Mouse (Mus musculus) intestine, embryonic 15.5 days (tissue): Measurements from ENCODE around the gene Spag5. TPM values are rescaled to one million over a fixed set of nuclear protein-coding genes. Genes with fewer than 3 reads are reported as not detected.
A peak's percentile ranks its signal among the peaks of the same experiment; 100 is the strongest.

ENCODE experiments used
- ATAC-seq: fragments of 200-750 bp; cut with Nextera tagmentation; 2 replicates; pipeline ENCODE4 v1.8.0; 2017; ENCODE audit warnings: moderate TSS enrichment, moderate library complexity
- H3K27ac ChIP-seq: fragments of 300-500 bp; sonication (generic); 2 replicates; pipeline ENCODE4 v1.5.1; 2015; ENCODE audit warnings: mild to moderate bottlenecking, inconsistent platforms
- H3K27me3 ChIP-seq: fragments of 300-500 bp; sonication (generic); replicated peaks from 2 replicates; pipeline ENCODE4 v1.6.1; 2015; ENCODE audit warnings: inconsistent platforms
- H3K36me3 ChIP-seq: fragments of 300-500 bp; sonication (generic); 2 replicates; pipeline ENCODE4 v1.6.1; 2015; ENCODE audit warnings: inconsistent platforms
- H3K4me1 ChIP-seq: fragments of 300-500 bp; sonication (generic); replicated peaks from 2 replicates; pipeline ENCODE4 v1.6.1; 2015; ENCODE audit warnings: inconsistent platforms
- H3K4me2 ChIP-seq: fragments of 300-500 bp; sonication (generic); replicated peaks from 2 replicates; pipeline ENCODE4 v1.6.1; 2015; ENCODE audit warnings: mild to moderate bottlenecking, inconsistent platforms
- H3K4me3 ChIP-seq: fragments of 300-500 bp; sonication (generic); replicated peaks from 2 replicates; pipeline ENCODE4 v1.5.1; 2015; ENCODE audit warnings: inconsistent platforms
- H3K9ac ChIP-seq: fragments of 300-500 bp; sonication (generic); 2 replicates; pipeline ENCODE4 v1.6.1; 2015; ENCODE audit warnings: inconsistent platforms
- H3K9me3 ChIP-seq: fragments of 300-500 bp; sonication (generic); 2 replicates; pipeline ENCODE4 v1.6.1; 2016; ENCODE audit warnings: inconsistent platforms
- WGBS: fragments of 180-500 bp; shearing (Covaris S2); methylation state at CpG from one replicate; pipeline ENCODE4 v1.1.7; 2015; 5-methylcytosine and 5-hydroxymethylcytosine counted together
- polyA plus RNA-seq: library from polyadenylated mRNA; unstranded; fragments of >200 nt; fragmentation: Nextera tagmentation; extraction: Ambion mirVana; gene quantifications from 2 replicates; pipeline ENCODE4 v1.2.1, GENCODE M21; 2015

The Spag5 gene
- polyA plus RNA-seq, 1 experiment from 2014 or later, result 28.3 TPM

- Histone ChIP-seq H3K4me3 (no peak overlapping the region), H3K27ac (no peak overlapping the region), H3K9ac (no peak overlapping the region), H3K36me3 (peaks cover 43% of the 10 kb centered on the region), H3K4me1 (no peaks in the 10 kb centered on the region), H3K4me2 (no peak overlapping the region), H3K9me3 (no peaks in the 10 kb centered on the region), H3K27me3 (no peaks in the 10 kb centered on the region)
- 71% methylated on average over 7 of the region's 7 CpGs for WGBS
- peak; percentile 55; the same call in 1 of the 2 replicates for ATAC-seq
Measured at GRCm38 (mm10) chr11:78289146-78289763, 12.1 kb upstream of the Spag5 start.

GRCm38 (mm10) chr11:78290654-78291053 is 10.7 kb upstream of the Spag5 start, which contains the start of gene BC030499:
BC030499 (plus strand) TSS chr11:78290841.
- H3K27ac ChIP-seq, result no peak within 1 kb of the TSS
- H3K27me3 ChIP-seq, result no peaks in the 10 kb centered on the region
- H3K36me3 ChIP-seq, result peaks cover 32% of the 10 kb centered on the region
- H3K4me3 ChIP-seq, result no peak within 1 kb of the TSS
- 89% methylated on average over 4 of the region's 4 CpGs for WGBS
- H3K4me1 ChIP-seq, result no peaks in the 10 kb centered on the region
- no peak within 1 kb of the TSS for H3K9ac ChIP-seq
- ATAC-seq, result no peak
- H3K9me3 ChIP-seq, result no peaks in the 10 kb centered on the region
- H3K4me2 ChIP-seq, result no peak within 1 kb of the TSS

GRCm38 (mm10) chr11:78294585-78294984 is 6.7 kb upstream of the Spag5 start:
- WGBS, result 91% methylated on average over 6 of the region's 6 CpGs
- Histone ChIP-seq H3K4me2 (no peak overlapping the region), H3K36me3 (peaks cover 7% of the 10 kb centered on the region)

GRCm38 (mm10) chr11:78300917-78301316 is 412 bp upstream of the Spag5 start:
- H3K27me3 ChIP-seq, result no peaks in the 10 kb centered on the region
- 63% methylated on average over 7 of the region's 7 CpGs for WGBS
- H3K9me3 ChIP-seq, result no peaks in the 10 kb centered on the region
- H3K27ac ChIP-seq, result peak overlapping the region; percentile 51; the same call in 1 of the 2 replicates
- H3K36me3 ChIP-seq, result peaks cover 13% of the 10 kb centered on the region
- peak; percentile 26 for ATAC-seq
- peak overlapping the region; percentile 81 for H3K4me2 ChIP-seq
- peak overlapping the region; percentile 54 for H3K9ac ChIP-seq
- H3K4me3 ChIP-seq, result peak overlapping the region; percentile 75
- H3K4me1 ChIP-seq, result no peaks in the 10 kb centered on the region; the same call in 1 of the 2 replicates

More at GRCm38 (mm10) chr11:78294585-78294984, 6.7 kb upstream of the Spag5 start:
- no peak overlapping the region for H3K4me3 ChIP-seq
- H3K27me3 ChIP-seq, result no peaks in the 10 kb centered on the region
- no peaks in the 10 kb centered on the region for H3K4me1 ChIP-seq
- no peak for ATAC-seq
- H3K9ac ChIP-seq, result no peak overlapping the region
- H3K9me3 ChIP-seq, result no peaks in the 10 kb centered on the region
- H3K27ac ChIP-seq, result no peak overlapping the region

DNA sequence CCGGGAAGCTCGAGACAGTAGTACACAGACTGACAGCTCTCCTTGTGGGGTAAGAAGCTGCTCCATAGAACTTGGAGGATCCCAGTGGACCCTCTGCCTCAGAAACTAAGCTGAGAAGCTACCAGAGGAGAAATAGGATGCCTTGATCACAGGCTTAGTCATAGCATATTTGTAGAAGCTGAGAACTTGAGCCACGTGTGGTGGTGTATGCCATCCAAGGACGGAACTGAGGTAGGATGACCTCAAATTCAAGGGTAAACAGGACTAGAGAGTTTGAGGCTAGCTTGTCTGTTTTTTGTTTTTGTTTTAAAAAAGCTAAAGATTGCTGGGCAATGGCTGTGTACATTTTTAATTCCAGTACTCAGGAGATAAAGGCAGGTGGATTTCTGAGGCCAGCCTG is 3.9 kb downstream of the Spag5 start:
- Histone ChIP-seq H3K27ac (no peak overlapping the region), H3K36me3 (peaks cover 20% of the 10 kb centered on the region), H3K9me3 (no peaks in the 10 kb centered on the region), H3K4me1 (peaks cover 2% of the 10 kb centered on the region; the same call in 1 of the 2 replicates), H3K4me2 (no peak overlapping the region), H3K4me3 (no peak overlapping the region), H3K9ac (no peak overlapping the region), H3K27me3 (no peaks in the 10 kb centered on the region)
- no peak for ATAC-seq
- WGBS, result 90% methylated on average over 4 of the region's 4 CpGs

DNA sequence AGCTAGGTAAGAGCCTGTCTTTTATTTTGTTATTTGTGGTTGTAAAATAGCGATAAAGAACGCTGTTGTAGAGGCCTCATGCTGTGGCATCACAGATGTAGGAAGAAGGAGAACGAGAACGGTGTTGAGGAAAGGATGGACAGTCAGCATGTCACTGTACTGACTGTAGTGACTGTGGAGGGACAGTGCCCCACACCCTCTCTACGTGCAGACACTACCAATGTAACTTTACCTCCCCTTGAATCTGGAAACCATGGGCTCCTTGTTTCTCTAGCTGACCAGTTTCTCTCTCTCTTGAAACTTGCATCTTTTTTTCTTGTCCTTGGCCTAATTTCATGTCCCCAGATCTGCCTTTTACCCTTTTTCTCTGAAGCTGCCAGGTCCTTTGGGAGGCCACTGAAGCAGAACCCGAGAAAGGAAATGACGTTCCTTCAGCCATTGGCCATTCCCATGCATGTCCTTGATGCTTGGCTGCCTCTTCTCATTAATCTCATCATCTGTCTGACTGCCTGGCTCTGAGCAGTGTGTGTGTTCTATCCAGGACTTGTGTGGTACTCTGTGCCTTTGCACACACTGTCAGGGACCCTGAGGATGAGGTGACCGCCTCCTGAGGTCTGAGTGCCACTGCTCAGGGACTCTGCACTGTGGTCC is 9.7 kb downstream of the Spag5 start:
- Histone ChIP-seq H3K9ac (no peak overlapping the region), H3K4me3 (no peak overlapping the region), H3K4me2 (no peak overlapping the region), H3K27ac (no peak overlapping the region), H3K36me3 (peaks cover 35% of the 10 kb centered on the region), H3K4me1 (0 out of 2 replicates have a peak, but pooled peaks cover 2% of the 10 kb centered on the region), H3K9me3 (no peaks in the 10 kb centered on the region), H3K27me3 (no peaks in the 10 kb centered on the region)
- ATAC-seq, result no peak
- WGBS, result 92% methylated on average over 8 of the region's 8 CpGs

GRCm38 (mm10) chr11:78313662-78314061 is 12.3 kb downstream of the Spag5 start:
- ATAC-seq, result no peak
- H3K4me2 ChIP-seq, result no peak overlapping the region
- peaks cover 46% of the 10 kb centered on the region for H3K36me3 ChIP-seq
- H3K9me3 ChIP-seq, result no peaks in the 10 kb centered on the region
- no peaks in the 10 kb centered on the region for H3K4me1 ChIP-seq
- H3K27me3 ChIP-seq, result no peaks in the 10 kb centered on the region
- no peak overlapping the region for H3K9ac ChIP-seq
- no peak overlapping the region for H3K4me3 ChIP-seq
- 98% methylated on average over 2 of the region's 2 CpGs for WGBS
- H3K27ac ChIP-seq, result no peak overlapping the region

DNA sequence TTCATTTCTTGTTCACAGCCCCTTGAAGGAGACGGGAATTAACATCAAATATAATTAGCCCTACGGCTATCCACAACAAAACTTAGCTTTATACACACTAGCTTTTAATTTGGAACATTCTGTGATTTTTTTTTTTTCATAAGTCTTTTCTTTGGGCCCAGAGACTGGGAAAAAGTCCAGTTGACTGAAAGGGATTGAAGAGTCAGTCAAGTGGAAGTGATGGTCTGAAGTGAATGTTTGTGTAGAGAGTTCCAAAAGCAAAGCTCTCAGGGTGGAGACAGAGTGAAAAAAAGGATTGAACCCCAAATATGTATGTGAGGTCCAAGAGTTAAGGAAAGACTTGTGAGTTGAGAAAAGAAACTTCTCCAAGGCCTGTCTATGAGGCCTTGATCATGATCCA is 17.1 kb downstream of the Spag5 start:
- Histone ChIP-seq H3K4me1 (peaks cover 8% of the 10 kb centered on the region; the same call in 1 of the 2 replicates), H3K36me3 (peaks cover 49% of the 10 kb centered on the region), H3K9me3 (no peaks in the 10 kb centered on the region), H3K4me3 (no peak overlapping the region), H3K27ac (no peak overlapping the region), H3K27me3 (no peaks in the 10 kb centered on the region), H3K9ac (no peak overlapping the region), H3K4me2 (no peak overlapping the region)
- 95% methylated on average over 2 of the region's 2 CpGs for WGBS
- ATAC-seq, result no peak

DNA sequence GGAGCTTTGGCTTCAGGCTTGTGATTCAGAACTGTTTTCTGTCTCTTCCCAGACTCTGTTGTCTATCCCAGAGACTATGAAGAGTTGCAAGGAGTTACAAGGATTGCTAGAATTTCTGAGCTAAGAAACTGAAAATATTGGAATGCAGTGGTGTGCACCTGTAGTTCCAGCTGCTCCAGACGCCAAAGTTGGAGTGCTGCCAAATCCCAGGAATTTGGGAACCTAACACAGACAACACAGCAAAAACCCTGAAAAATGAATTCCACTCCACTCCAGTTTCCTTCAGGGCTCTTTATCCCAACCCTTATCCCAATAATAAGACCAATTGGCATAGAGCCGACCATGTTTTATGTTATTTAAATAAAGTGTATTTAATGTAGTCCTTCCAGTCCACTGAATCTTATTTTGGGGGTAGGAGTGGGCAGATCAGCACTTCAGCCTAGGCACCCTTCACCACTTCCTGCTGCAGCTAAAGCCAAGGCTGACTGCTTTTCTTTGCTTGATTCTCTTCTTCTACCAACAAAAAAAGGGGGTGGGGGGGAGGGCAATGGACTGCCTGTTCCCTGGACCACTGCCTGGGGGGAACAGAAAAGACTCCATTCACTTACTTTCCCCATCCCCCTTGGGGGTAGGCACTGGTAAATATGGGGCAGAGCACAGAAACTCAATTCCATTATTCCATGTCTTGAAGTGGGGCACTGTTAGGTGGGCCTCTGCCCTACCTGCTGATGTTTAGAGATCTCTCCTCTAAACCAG is 20.9 kb downstream of the Spag5 start:
- peak overlapping the region; percentile 51 for H3K4me2 ChIP-seq
- no peak overlapping the region for H3K9ac ChIP-seq
- H3K9me3 ChIP-seq, result no peaks in the 10 kb centered on the region
- H3K4me1 ChIP-seq, result peaks cover 10% of the 10 kb centered on the region; the same call in 1 of the 2 replicates
- ATAC-seq, result no peak
- WGBS, result 51% methylated on average over 2 of the region's 2 CpGs
- H3K27ac ChIP-seq, result peak overlapping the region; percentile 61; the same call in 1 of the 2 replicates
- peaks cover 19% of the 10 kb centered on the region for H3K36me3 ChIP-seq
- H3K27me3 ChIP-seq, result no peaks in the 10 kb centered on the region
- no peak overlapping the region for H3K4me3 ChIP-seq

DNA sequence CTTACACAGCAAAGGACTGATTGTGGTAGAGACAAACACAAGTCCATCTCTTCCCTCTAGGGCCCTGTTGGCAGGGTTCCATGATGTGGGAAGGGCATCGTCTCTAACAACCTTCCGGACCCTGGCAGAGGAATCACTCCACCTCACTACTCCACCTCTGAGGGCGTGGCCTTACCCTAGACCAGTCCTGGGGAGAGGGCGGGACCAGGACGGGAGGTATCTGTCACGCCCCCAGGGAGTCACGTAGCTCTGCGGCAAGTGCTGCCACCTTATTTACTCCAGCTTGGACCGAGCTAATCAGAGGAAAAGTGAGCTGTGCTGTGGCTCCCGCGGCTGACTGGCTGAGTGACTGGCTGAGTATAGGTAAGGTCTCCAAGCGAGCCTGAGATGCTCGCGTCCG is 21.5 kb downstream of the Spag5 start, which contains the start of gene Aldoc:
Gene Aldoc, plus strand, starts transcription at position 109 of the 400 bp plus-strand sequence.
- Histone ChIP-seq H3K36me3 (peaks cover 13% of the 10 kb centered on the region; the same call in 1 of the 2 replicates), H3K4me1 (peaks cover 10% of the 10 kb centered on the region; the same call in 1 of the 2 replicates), H3K9ac (no peak within 1 kb of the TSS; the same call in 1 of the 2 replicates), H3K4me3 (peak within 1 kb of the TSS; percentile 27), H3K27ac (peak within 1 kb of the TSS; percentile 61; the same call in 1 of the 2 replicates), H3K27me3 (no peaks in the 10 kb centered on the region), H3K4me2 (peak within 1 kb of the TSS; percentile 51), H3K9me3 (no peaks in the 10 kb centered on the region)
- 6% methylated on average over 15 of the region's 15 CpGs for WGBS
- peak; percentile 99 for ATAC-seq

DNA sequence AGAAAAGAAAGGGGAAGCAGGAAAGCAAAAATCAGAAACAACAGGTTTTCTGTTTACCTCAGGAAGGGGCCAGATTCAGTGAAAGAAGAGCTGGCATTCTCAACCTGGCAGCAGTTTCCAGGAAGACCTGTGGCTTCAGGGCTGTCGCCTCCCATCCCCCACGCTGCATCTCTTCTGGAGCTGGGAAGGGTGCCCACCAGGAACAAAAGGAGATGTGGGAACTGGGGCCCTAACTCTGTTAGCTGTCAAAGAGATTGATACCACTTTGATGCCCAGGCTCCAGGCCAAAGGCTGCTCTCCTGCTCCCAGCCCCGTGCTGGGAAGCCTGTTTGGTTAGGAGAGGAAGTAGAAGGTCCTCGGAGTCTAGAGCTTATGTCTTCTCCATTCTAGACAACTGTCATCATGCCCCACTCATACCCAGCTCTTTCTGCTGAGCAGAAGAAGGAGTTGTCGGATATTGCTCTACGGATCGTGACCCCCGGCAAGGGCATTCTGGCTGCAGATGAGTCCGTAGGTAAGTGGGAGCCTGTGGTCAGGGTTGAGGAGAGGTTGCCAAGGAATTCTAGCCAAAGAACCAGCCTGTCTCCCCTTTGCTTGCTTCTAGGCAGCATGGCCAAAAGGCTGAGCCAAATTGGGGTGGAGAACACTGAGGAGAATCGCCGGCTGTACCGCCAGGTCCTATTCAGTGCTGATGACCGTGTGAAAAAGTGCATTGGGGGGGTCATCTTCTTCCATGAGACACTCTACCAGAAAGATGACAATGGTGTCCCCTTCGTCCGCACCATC is 22.9 kb downstream of the Spag5 start:
- Histone ChIP-seq H3K9ac (no peak overlapping the region), H3K36me3 (0 out of 2 replicates have a peak, but pooled peaks cover 8% of the 10 kb centered on the region), H3K27ac (no peak overlapping the region), H3K27me3 (no peaks in the 10 kb centered on the region), H3K4me1 (peaks cover 16% of the 10 kb centered on the region), H3K4me3 (no peak overlapping the region), H3K4me2 (peak overlapping the region; percentile 51; the same call in 1 of the 2 replicates), H3K9me3 (no peaks in the 10 kb centered on the region)
- no peak for ATAC-seq
- 83% methylated on average over 15 of the region's 15 CpGs for WGBS
